Mouse (Mus musculus): ENCODE measurements around the gene Tbl2. TPM values are rescaled to one million over a fixed set of nuclear protein-coding genes. Genes with fewer than 3 reads are reported as not detected.
A peak's percentile ranks its signal among the peaks of the same experiment; 100 is the strongest.

The Tbl2 gene
- polyA plus RNA-seq, 1 experiment from 2014 or later = 26.5 TPM

DNA sequence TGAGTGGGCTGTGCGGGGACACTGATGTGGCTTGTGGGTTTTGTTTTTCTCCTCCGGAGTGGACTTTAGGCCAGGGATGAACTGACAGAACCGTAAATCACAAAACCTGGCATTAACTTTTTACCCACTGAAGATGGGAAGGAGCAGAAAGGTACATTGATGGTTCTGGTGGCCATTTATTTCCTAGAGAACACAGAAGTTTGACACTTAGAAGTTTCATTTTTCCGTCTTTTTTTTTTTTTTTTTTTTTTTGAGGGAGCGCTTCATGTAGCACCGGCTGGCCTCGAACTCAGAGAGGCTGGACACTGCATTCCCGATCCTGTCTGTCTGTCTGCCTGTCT, 38.7 kb downstream of the Tbl2 start:
- no peaks in the 10 kb centered on the region for H3K27me3 ChIP-seq
- 4% methylated on average over 8 of the region's 8 CpGs for WGBS
- H3K4me2 ChIP-seq (replicated peaks) = peak overlapping the region; percentile 86
- ATAC-seq (ENCODE audit: low FRiP score, low read depth) = no peak
- peak overlapping the region; percentile 98 for H3K27ac ChIP-seq (replicated peaks)
- H3K9ac ChIP-seq (replicated peaks) = peak overlapping the region; percentile 99
- H3K4me3 ChIP-seq = peak overlapping the region; percentile 99
- peaks cover 35% of the 10 kb centered on the region for H3K4me1 ChIP-seq
- H3K9me3 ChIP-seq = peaks cover 6% of the 10 kb centered on the region; the same call in 1 of the 2 replicates
- peaks cover 5% of the 10 kb centered on the region; the same call in 1 of the 2 replicates for H3K36me3 ChIP-seq

DNA sequence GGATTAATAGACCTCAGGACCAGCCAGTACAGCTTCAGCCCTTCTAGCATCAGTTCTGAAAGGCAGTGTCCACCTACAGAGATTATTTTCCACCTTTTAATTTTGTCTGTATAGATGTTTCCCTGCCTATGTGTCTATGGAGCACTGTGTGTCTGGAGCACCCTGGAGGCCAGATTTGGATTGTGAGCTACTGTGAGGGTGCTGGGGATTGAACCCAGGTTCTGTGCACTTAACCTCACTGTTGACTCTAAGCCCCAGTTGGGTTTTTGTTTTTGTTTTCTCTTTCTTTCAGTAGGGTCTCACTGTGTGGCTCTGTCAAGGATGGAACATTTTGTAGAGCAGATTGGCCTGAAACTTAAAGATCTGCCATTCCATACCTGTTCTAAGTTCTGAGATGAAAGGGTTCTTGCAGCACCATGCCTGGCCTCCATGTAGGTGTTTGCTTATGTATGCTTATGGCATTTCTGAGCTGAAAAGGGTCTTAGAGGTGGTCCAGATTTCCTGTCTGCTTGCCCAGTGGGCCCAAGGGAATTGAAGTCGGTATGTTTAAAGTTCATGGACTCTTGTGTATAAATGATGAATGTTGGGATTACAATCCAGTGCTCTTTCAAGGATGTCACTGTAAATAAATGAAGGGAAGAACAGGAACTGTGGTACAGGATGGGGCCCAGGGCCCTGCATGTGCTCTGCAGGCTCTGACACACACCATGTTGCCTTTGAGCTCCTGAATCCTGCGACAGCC, 40.0 kb downstream of the Tbl2 start:
- Histone ChIP-seq H3K9ac (replicated peaks) (peak overlapping the region; percentile 99), H3K27me3 (no peaks in the 10 kb centered on the region), H3K4me3 (peak overlapping the region; percentile 99), H3K4me2 (replicated peaks) (peak overlapping the region; percentile 86), H3K4me1 (peaks cover 39% of the 10 kb centered on the region), H3K36me3 (peaks cover 16% of the 10 kb centered on the region), H3K27ac (replicated peaks) (no peak overlapping the region), H3K9me3 (peaks cover 6% of the 10 kb centered on the region; the same call in 1 of the 2 replicates)
- WGBS = 77% methylated on average over 2 of the region's 2 CpGs
- ATAC-seq (ENCODE audit: low FRiP score, low read depth) = no peak

- no peaks in the 10 kb centered on the region for H3K9me3 ChIP-seq
- ATAC-seq (ENCODE audit: low FRiP score, low read depth) = no peak
- no peak overlapping the region for H3K4me3 ChIP-seq
- peaks cover 37% of the 10 kb centered on the region for H3K4me1 ChIP-seq
- H3K4me2 ChIP-seq (replicated peaks) = no peak overlapping the region
- H3K9ac ChIP-seq (replicated peaks) = no peak overlapping the region
- H3K36me3 ChIP-seq = peaks cover 27% of the 10 kb centered on the region
- 19% methylated on average over 2 of the region's 2 CpGs for WGBS
- H3K27ac ChIP-seq (replicated peaks) = no peak overlapping the region
- no peaks in the 10 kb centered on the region for H3K27me3 ChIP-seq
These were observed 42.2 kb downstream of the Tbl2 start for GRCm38 (mm10) chr5:135191620-135192019.

- ATAC-seq (ENCODE audit: low FRiP score, low read depth) = no peak
- Histone ChIP-seq H3K36me3 (peaks cover 33% of the 10 kb centered on the region), H3K9ac (replicated peaks) (no peak overlapping the region; the same call in 1 of the 2 replicates), H3K4me2 (replicated peaks) (no peak overlapping the region), H3K27me3 (no peaks in the 10 kb centered on the region), H3K27ac (replicated peaks) (no peak overlapping the region), H3K4me1 (peaks cover 37% of the 10 kb centered on the region), H3K9me3 (no peaks in the 10 kb centered on the region), H3K4me3 (no peak overlapping the region)
- WGBS = 100% methylated on average over 1 of the region's 1 CpGs
These were observed 43.0 kb downstream of the Tbl2 start for GRCm38 (mm10) chr5:135192431-135192830.

GRCm38 (mm10) chr5:135196367-135196766, 46.9 kb downstream of the Tbl2 start:
- Histone ChIP-seq H3K4me3 (no peak overlapping the region), H3K27ac (replicated peaks) (no peak overlapping the region), H3K27me3 (no peaks in the 10 kb centered on the region), H3K4me2 (replicated peaks) (no peak overlapping the region), H3K9ac (replicated peaks) (no peak overlapping the region), H3K9me3 (no peaks in the 10 kb centered on the region), H3K36me3 (peaks cover 67% of the 10 kb centered on the region), H3K4me1 (peaks cover 13% of the 10 kb centered on the region)
- ATAC-seq (ENCODE audit: low FRiP score, low read depth) = no peak
- 89% methylated on average over 6 of the region's 6 CpGs for WGBS

- ATAC-seq (ENCODE audit: low FRiP score, low read depth) = no peak
- 88% methylated on average over 3 of the region's 3 CpGs for WGBS
- Histone ChIP-seq H3K36me3 (peaks cover 81% of the 10 kb centered on the region), H3K4me3 (no peak overlapping the region), H3K9ac (replicated peaks) (no peak overlapping the region), H3K4me1 (no peaks in the 10 kb centered on the region), H3K4me2 (replicated peaks) (no peak overlapping the region), H3K27me3 (no peaks in the 10 kb centered on the region), H3K27ac (replicated peaks) (no peak overlapping the region), H3K9me3 (no peaks in the 10 kb centered on the region)
These were observed 53.3 kb downstream of the Tbl2 start for GRCm38 (mm10) chr5:135202763-135203162.

DNA sequence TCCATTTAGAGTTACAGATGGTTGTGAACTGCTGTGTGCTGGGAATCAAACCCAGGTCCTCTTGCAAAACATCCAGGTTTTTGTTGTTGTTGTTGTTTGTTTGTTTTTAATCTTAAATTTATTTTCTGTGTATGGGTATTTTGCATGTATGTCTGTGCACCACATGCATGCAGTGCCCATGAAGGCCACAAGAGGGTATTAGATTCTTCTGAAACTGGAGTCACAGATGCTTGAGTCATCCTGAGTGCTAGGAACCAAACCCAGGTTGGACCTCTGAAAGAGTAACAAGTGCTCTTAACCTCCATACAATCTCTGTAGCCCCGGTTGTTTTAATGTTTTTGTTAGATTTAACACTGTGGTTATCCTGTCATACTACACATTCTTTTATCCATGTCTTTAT, 58.7 kb downstream of the Tbl2 start:
- H3K4me1 ChIP-seq = no peaks in the 10 kb centered on the region
- no peak overlapping the region for H3K9ac ChIP-seq (replicated peaks)
- 0 out of 2 replicates have a peak, but pooled peaks cover 2% of the 10 kb centered on the region for H3K9me3 ChIP-seq
- H3K27ac ChIP-seq (replicated peaks) = no peak overlapping the region
- 96% methylated on average over 1 of the region's 1 CpGs for WGBS
- no peak for ATAC-seq (ENCODE audit: low FRiP score, low read depth)
- H3K27me3 ChIP-seq = no peaks in the 10 kb centered on the region
- H3K36me3 ChIP-seq = peaks cover 86% of the 10 kb centered on the region
- H3K4me2 ChIP-seq (replicated peaks) = no peak overlapping the region
- no peak overlapping the region for H3K4me3 ChIP-seq

Small RNA genes lying within 50 kb of the gene (microRNA-seq; reads per million reads assigned to microRNA genes)
- gene Gm25315 = not detected

Other genes with a start within 250 kb of the Tbl2 start
- not detected in 2 replicates for gene Tmem270, start 242.9 kb upstream of the Tbl2 start, polyA plus RNA-seq (2016; fragmentation: Nextera tagmentation; extraction: Ambion mirVana)
- 2.5 TPM in 2 replicates for gene Cldn13, start 234.1 kb upstream of the Tbl2 start, polyA plus RNA-seq (2016; fragmentation: Nextera tagmentation; extraction: Ambion mirVana)
- 9.5 and 10.4 TPM in 2 replicates for gene Mettl27, start 217.3 kb upstream of the Tbl2 start, polyA plus RNA-seq (2016; fragmentation: Nextera tagmentation; extraction: Ambion mirVana)
- 0.98 and 2.0 TPM in 2 replicates for gene Cldn4, start 202.7 kb upstream of the Tbl2 start, polyA plus RNA-seq (2016; fragmentation: Nextera tagmentation; extraction: Ambion mirVana)
- gene Cldn3, start 163.4 kb upstream of the Tbl2 start, polyA plus RNA-seq (2016; fragmentation: Nextera tagmentation; extraction: Ambion mirVana) = 2.3 and 2.8 TPM in 2 replicates
- gene Abhd11, start 140.5 kb upstream of the Tbl2 start, polyA plus RNA-seq (2016; fragmentation: Nextera tagmentation; extraction: Ambion mirVana) = 39.1 and 41.4 TPM in 2 replicates
- gene Stx1a, start 126.2 kb upstream of the Tbl2 start, polyA plus RNA-seq (2016; fragmentation: Nextera tagmentation; extraction: Ambion mirVana) = 27.8 and 29.3 TPM in 2 replicates
- 27.6 and 28.3 TPM in 2 replicates for gene Dnajc30, start 85.5 kb upstream of the Tbl2 start, polyA plus RNA-seq (2016; fragmentation: Nextera tagmentation; extraction: Ambion mirVana)
- gene Bud23, start 84.7 kb upstream of the Tbl2 start, polyA plus RNA-seq (2016; fragmentation: Nextera tagmentation; extraction: Ambion mirVana) = 118 and 119 TPM in 2 replicates
- 28.2 and 32.1 TPM in 2 replicates for gene Vps37d, start 71.4 kb upstream of the Tbl2 start, polyA plus RNA-seq (2016; fragmentation: Nextera tagmentation; extraction: Ambion mirVana)
- 2.0 and 2.1 TPM in 2 replicates for gene Mlxipl, start 59.8 kb upstream of the Tbl2 start, polyA plus RNA-seq (2016; fragmentation: Nextera tagmentation; extraction: Ambion mirVana)
- 46.8 and 49.6 TPM in 2 replicates for gene Bcl7b, start 18.6 kb downstream of the Tbl2 start, polyA plus RNA-seq (2016; fragmentation: Nextera tagmentation; extraction: Ambion mirVana)
- gene Baz1b, start 37.6 kb downstream of the Tbl2 start, polyA plus RNA-seq (2016; fragmentation: Nextera tagmentation; extraction: Ambion mirVana) = 68.1 and 70.4 TPM in 2 replicates
- 12.2 and 14.6 TPM in 2 replicates for gene Fzd9, start 101.6 kb downstream of the Tbl2 start, polyA plus RNA-seq (2016; fragmentation: Nextera tagmentation; extraction: Ambion mirVana)
- gene Fkbp6, start 200.4 kb downstream of the Tbl2 start, polyA plus RNA-seq (2016; fragmentation: Nextera tagmentation; extraction: Ambion mirVana) = not detected in 2 replicates
- not detected in 2 replicates for gene Trim50, start 203.6 kb downstream of the Tbl2 start, polyA plus RNA-seq (2016; fragmentation: Nextera tagmentation; extraction: Ambion mirVana)
- 35.3 and 36.9 TPM in 2 replicates for gene Nsun5, start 220.3 kb downstream of the Tbl2 start, polyA plus RNA-seq (2016; fragmentation: Nextera tagmentation; extraction: Ambion mirVana)
- gene Pom121, start 244.9 kb downstream of the Tbl2 start, polyA plus RNA-seq (2016; fragmentation: Nextera tagmentation; extraction: Ambion mirVana) = 20.9 and 24.9 TPM in 2 replicates